Mouse (Mus musculus): ENCODE measurements around the gene AC109138.7. TPM values are rescaled to one million over a fixed set of nuclear protein-coding genes. Genes with fewer than 3 reads are reported as not detected.

The AC109138.7 gene
- total RNA-seq, 1 experiment, result not detected

DNA sequence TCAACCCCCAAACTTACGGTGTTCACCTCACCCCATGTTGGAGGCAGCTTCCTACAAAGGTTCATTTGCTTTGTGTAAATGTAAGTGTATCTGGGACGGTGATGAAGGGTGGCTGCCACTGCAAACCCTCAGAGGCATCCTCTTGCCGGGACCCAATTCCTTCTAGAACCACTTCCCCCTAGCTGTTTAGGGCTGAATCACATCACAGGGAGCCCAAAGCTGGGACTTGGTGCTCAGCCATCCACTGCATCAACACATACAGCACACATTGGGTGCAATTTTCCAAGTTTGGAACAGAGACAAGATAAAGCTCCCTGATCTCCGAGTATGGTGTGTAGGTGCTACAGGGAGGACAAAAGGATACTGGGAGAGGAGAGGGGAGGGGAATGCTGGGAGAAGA is 9.3 kb upstream of the AC109138.7 start:
- no peak overlapping the region for H3K27ac ChIP-seq (ENCODE audit: insufficient read depth, low read depth, low read length, poor library complexity, severe bottlenecking)
- H3K9ac ChIP-seq (ENCODE audit: insufficient read depth, low read depth, low read length, poor library complexity, severe bottlenecking), result no peak overlapping the region
- H3K9me3 ChIP-seq (ENCODE audit: control insufficient read depth, insufficient read depth, low read depth, low read length), result no peaks in the 10 kb centered on the region
- DNase-seq (ENCODE audit: low read depth, low spot score), result no peak
- no peak overlapping the region for H3K4me3 ChIP-seq (ENCODE audit: insufficient read depth in 1 of 2, low read depth in 1 of 2, low read length in 2 of 2, poor library complexity in 1 of 2, severe bottlenecking in 1 of 2)
- in situ Hi-C loops (cut with MboI; ENCODE audit: low sequenced_read_pairs in 2 of 2, unreplicated experiment in 2 of 2), result no loop called here
- no peak for TF ChIP-seq ZNF384 (IDR thresholded peaks at IDR 0.05; ENCODE audit: low read depth, low read length)
- H3K4me1 ChIP-seq (ENCODE audit: control insufficient read depth in 2 of 2, insufficient read depth in 2 of 2, low read length in 2 of 2, poor library complexity in 1 of 2), result peaks cover 4 to 21% of the 10 kb centered on the region in 2 experiments; a peak in 3 of 4 replicates
- H3K36me3 ChIP-seq (ENCODE audit: control insufficient read depth, insufficient read depth, low read length, poor library complexity, severe bottlenecking), result peaks cover 6% of the 10 kb centered on the region; the same call in 1 of the 2 replicates

DNA sequence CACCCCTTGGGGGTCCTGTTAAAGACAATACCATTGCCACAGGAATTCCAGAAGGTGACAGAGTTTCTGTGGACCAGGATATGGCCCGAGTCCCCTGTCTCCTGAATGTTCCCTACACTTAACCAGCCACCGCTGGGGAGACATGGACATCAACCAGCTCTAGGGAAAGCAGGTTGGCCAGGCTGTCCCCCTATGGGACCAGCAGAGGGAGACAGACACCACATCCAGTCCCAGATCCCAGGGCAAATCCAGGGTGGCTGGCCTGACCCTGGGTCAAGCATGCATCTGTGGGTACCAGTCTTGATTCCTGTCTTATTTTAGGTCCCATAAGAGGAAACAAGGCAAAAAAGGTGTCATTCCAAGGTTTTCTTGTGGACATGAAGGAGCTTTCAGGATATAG is 7.2 kb upstream of the AC109138.7 start:
- Histone ChIP-seq H3K4me3 (ENCODE audit: insufficient read depth in 1 of 2, low read depth in 1 of 2, low read length in 2 of 2, poor library complexity in 1 of 2, severe bottlenecking in 1 of 2) (no peak overlapping the region), H3K9me3 (ENCODE audit: control insufficient read depth, insufficient read depth, low read depth, low read length) (no peaks in the 10 kb centered on the region), H3K9ac (ENCODE audit: insufficient read depth, low read depth, low read length, poor library complexity, severe bottlenecking) (no peak overlapping the region), H3K27ac (ENCODE audit: insufficient read depth, low read depth, low read length, poor library complexity, severe bottlenecking) (no peak overlapping the region), H3K4me1 (ENCODE audit: control insufficient read depth in 2 of 2, insufficient read depth in 2 of 2, low read length in 2 of 2, poor library complexity in 1 of 2) (peaks cover 4 to 23% of the 10 kb centered on the region in 2 experiments; a peak in 3 of 4 replicates), H3K36me3 (ENCODE audit: control insufficient read depth, insufficient read depth, low read length, poor library complexity, severe bottlenecking) (no peaks in the 10 kb centered on the region)
- TF ChIP-seq MAFK (IDR thresholded peaks at IDR 0.05; ENCODE audit: insufficient read depth, low read depth, low read length) (no peak), ZC3H11A (IDR thresholded peaks at IDR 0.05; ENCODE audit: borderline replicate concordance, low read depth, low read length) (peak; percentile 84; the same call in 1 of the 2 replicates)
- no peak for DNase-seq (ENCODE audit: low read depth, low spot score)
- in situ Hi-C loops (cut with MboI; ENCODE audit: low sequenced_read_pairs in 2 of 2, unreplicated experiment in 2 of 2), result no loop called here

DNA sequence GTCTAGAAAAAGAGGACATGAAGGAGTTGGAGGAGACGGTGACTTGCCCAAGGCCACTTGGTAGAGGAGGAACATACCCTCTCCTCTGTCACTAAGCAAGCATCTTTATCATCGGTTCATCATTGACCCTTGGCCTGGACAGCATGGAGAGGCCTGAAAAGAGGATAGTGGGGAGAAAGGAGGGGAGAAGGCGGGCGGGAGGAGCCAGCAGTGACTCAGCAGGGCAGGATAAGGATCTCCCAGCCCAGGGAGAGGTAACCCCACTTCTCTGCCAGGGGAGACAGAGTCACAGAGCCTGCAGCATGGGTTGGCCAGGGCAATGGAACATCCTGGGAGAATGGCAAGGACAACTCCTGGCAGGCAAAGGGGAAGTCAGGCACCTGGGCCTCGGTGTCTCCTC is 5.6 kb upstream of the AC109138.7 start:
- Histone ChIP-seq H3K4me3 (ENCODE audit: insufficient read depth in 1 of 2, low read depth in 1 of 2, low read length in 2 of 2, poor library complexity in 1 of 2, severe bottlenecking in 1 of 2) (no peak overlapping the region), H3K4me1 (ENCODE audit: control insufficient read depth in 2 of 2, insufficient read depth in 2 of 2, low read length in 2 of 2, poor library complexity in 1 of 2) (peaks cover 4 to 26% of the 10 kb centered on the region in 2 experiments; a peak in 2 of 4 replicates), H3K36me3 (ENCODE audit: control insufficient read depth, insufficient read depth, low read length, poor library complexity, severe bottlenecking) (no peaks in the 10 kb centered on the region), H3K27ac (ENCODE audit: insufficient read depth, low read depth, low read length, poor library complexity, severe bottlenecking) (no peak overlapping the region), H3K9ac (ENCODE audit: insufficient read depth, low read depth, low read length, poor library complexity, severe bottlenecking) (no peak overlapping the region), H3K9me3 (ENCODE audit: control insufficient read depth, insufficient read depth, low read depth, low read length) (no peaks in the 10 kb centered on the region)
- no peak for DNase-seq (ENCODE audit: low read depth, low spot score)
- TF ChIP-seq ZC3H11A (IDR thresholded peaks at IDR 0.05; ENCODE audit: borderline replicate concordance, low read depth, low read length), result no peak
- no peak for TF ChIP-seq ZNF384 (IDR thresholded peaks at IDR 0.05; ENCODE audit: low read depth, low read length)
- TF ChIP-seq CHD2 (IDR thresholded peaks at IDR 0.05; ENCODE audit: low read depth, low read length), result no peak
- no peak for TF ChIP-seq MAFK (IDR thresholded peaks at IDR 0.05; ENCODE audit: insufficient read depth, low read depth, low read length)
- in situ Hi-C loops (cut with MboI; ENCODE audit: low sequenced_read_pairs in 2 of 2, unreplicated experiment in 2 of 2), result no loop called here

DNA sequence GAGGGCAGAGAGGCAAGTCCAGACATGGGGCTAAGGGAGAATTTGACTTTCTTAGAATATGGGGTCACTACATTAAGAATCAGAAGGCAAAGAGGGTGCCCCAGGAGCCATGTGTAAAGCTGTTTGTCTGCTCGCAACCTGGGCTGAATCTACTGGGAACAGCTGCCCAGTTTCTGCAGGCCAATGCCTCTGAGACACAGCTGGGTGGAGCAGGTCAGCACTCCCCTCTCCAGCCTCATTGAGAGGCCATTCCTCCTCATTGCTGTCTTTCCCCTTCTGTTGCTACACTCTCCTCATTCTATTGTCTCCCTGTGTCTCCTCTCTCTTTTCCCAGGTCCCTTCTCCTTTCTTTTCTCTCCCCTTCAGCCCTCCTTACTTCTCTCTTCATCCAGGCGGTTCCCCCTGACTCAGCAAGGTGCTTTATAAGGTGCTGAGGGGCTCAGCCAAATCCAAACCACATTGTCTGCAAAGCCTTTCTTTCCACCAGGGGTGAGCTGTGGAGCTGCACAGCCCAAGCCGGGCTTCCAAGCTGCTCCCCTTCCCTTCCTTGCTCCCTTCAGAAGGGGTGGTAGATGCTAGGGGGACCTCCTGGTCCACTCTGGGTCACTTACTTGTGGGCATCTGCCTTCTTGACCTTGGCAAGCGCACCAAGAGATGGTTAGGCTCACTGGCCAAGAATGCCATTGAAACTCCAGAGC is 2.1 kb upstream of the AC109138.7 start:
- no peak overlapping the region for H3K9ac ChIP-seq (ENCODE audit: insufficient read depth, low read depth, low read length, poor library complexity, severe bottlenecking)
- in situ Hi-C loops (cut with MboI; ENCODE audit: low sequenced_read_pairs in 2 of 2, unreplicated experiment in 2 of 2), result no loop called here
- H3K27ac ChIP-seq (ENCODE audit: insufficient read depth, low read depth, low read length, poor library complexity, severe bottlenecking), result no peak overlapping the region
- TF ChIP-seq CHD2 (IDR thresholded peaks at IDR 0.05; ENCODE audit: low read depth, low read length) (no peak), HCFC1 (IDR thresholded peaks at IDR 0.05; ENCODE audit: borderline replicate concordance, insufficient read depth, low read length) (no peak), MAFK (IDR thresholded peaks at IDR 0.05; ENCODE audit: insufficient read depth, low read depth, low read length) (no peak), ZNF384 (IDR thresholded peaks at IDR 0.05; ENCODE audit: low read depth, low read length) (no peak), ZC3H11A (IDR thresholded peaks at IDR 0.05; ENCODE audit: borderline replicate concordance, low read depth, low read length) (no peak)
- no peaks in the 10 kb centered on the region for H3K9me3 ChIP-seq (ENCODE audit: control insufficient read depth, insufficient read depth, low read depth, low read length)
- peaks cover 4 to 26% of the 10 kb centered on the region in 2 experiments; a peak in 2 of 4 replicates for H3K4me1 ChIP-seq (ENCODE audit: control insufficient read depth in 2 of 2, insufficient read depth in 2 of 2, low read length in 2 of 2, poor library complexity in 1 of 2)
- DNase-seq (ENCODE audit: low read depth, low spot score), result no peak
- H3K36me3 ChIP-seq (ENCODE audit: control insufficient read depth, insufficient read depth, low read length, poor library complexity, severe bottlenecking), result no peaks in the 10 kb centered on the region
- no peak overlapping the region for H3K4me3 ChIP-seq (ENCODE audit: insufficient read depth in 1 of 2, low read depth in 1 of 2, low read length in 2 of 2, poor library complexity in 1 of 2, severe bottlenecking in 1 of 2)

DNA sequence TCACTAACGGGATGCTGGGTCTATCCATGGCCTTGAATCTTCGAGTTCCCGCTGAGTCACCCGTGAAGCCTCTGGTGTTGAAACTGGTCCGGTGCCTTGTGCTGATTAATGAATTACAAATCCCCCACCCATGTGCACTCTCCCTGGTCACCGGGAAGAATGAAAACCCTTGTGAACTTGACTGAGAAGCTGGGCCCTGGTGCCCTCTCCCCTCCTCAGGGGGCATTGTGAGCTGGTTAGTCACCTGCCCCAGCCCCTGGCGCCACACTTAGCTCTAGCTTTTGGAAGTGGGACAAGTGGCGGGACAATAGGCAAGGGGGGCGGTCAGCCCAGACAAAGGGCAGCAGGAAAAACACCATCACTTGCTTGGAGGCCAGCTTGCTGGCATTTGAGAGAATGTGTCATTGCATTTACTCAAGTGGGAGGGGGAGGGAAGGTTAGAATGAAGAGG is 608 bp upstream of the AC109138.7 start:
- Histone ChIP-seq H3K27ac (ENCODE audit: insufficient read depth, low read depth, low read length, poor library complexity, severe bottlenecking) (no peak overlapping the region), H3K4me3 (ENCODE audit: insufficient read depth in 1 of 2, low read depth in 1 of 2, low read length in 2 of 2, poor library complexity in 1 of 2, severe bottlenecking in 1 of 2) (peak overlapping the region; percentile 67 to 84; a peak in 2 of 4 replicates), H3K4me1 (ENCODE audit: control insufficient read depth in 2 of 2, insufficient read depth in 2 of 2, low read length in 2 of 2, poor library complexity in 1 of 2) (peaks cover 4 to 19% of the 10 kb centered on the region in 2 experiments; a peak in 3 of 4 replicates), H3K9ac (ENCODE audit: insufficient read depth, low read depth, low read length, poor library complexity, severe bottlenecking) (no peak overlapping the region), H3K9me3 (ENCODE audit: control insufficient read depth, insufficient read depth, low read depth, low read length) (no peaks in the 10 kb centered on the region), H3K36me3 (ENCODE audit: control insufficient read depth, insufficient read depth, low read length, poor library complexity, severe bottlenecking) (no peaks in the 10 kb centered on the region)
- TF ChIP-seq MAFK (IDR thresholded peaks at IDR 0.05; ENCODE audit: insufficient read depth, low read depth, low read length) (0 out of 2 replicates have a peak, but pooled peaks have one; percentile 23), ZC3H11A (IDR thresholded peaks at IDR 0.05; ENCODE audit: borderline replicate concordance, low read depth, low read length) (no peak)
- in situ Hi-C loops (cut with MboI; ENCODE audit: low sequenced_read_pairs in 2 of 2, unreplicated experiment in 2 of 2), result no loop called here
- no peak for DNase-seq (ENCODE audit: low read depth, low spot score)
